Mouse (Mus musculus) embryonic facial prominence, embryonic 15.5 days (tissue): ENCODE results near the gene Gm20431. TPM values are rescaled to one million over a fixed set of nuclear protein-coding genes. Genes with fewer than 3 reads are reported as not detected.
A peak's percentile ranks its signal among the peaks of the same experiment; 100 is the strongest.

Source experiments
- ATAC-seq: fragments of 200-750 bp; cut with Nextera tagmentation; 2 replicates; pipeline ENCODE4 v1.8.0; 2017; ENCODE audit warnings: low read depth, moderate TSS enrichment; ENCODE audit not compliant: insufficient number of reproducible peaks, low FRiP score, low TSS enrichment
- H3K27ac ChIP-seq: fragments of 300-500 bp; sonication (generic); replicated peaks from 2 replicates; pipeline ENCODE4 v1.5.1; 2015; ENCODE audit warnings: mild to moderate bottlenecking, inconsistent platforms
- H3K27me3 ChIP-seq: fragments of 300-500 bp; sonication (generic); 2 replicates; pipeline ENCODE4 v1.6.1; 2015; ENCODE audit warnings: inconsistent platforms
- H3K36me3 ChIP-seq: fragments of 300-500 bp; sonication (generic); 2 replicates; pipeline ENCODE4 v1.6.1; 2015; ENCODE audit warnings: mild to moderate bottlenecking, inconsistent platforms
- H3K4me1 ChIP-seq: fragments of 300-500 bp; sonication (generic); 2 replicates; pipeline ENCODE4 v1.6.1; 2015; ENCODE audit warnings: inconsistent platforms
- H3K4me2 ChIP-seq: fragments of 300-500 bp; sonication (generic); replicated peaks from 2 replicates; pipeline ENCODE4 v1.6.1; 2015; ENCODE audit warnings: mild to moderate bottlenecking, inconsistent platforms
- H3K4me3 ChIP-seq: fragments of 300-500 bp; sonication (generic); replicated peaks from 2 replicates; pipeline ENCODE4 v1.5.1; 2015; ENCODE audit warnings: mild to moderate bottlenecking, inconsistent platforms
- H3K9ac ChIP-seq: fragments of 300-500 bp; sonication (generic); 2 replicates; pipeline ENCODE4 v1.6.1; 2015; ENCODE audit warnings: inconsistent platforms
- H3K9me3 ChIP-seq: fragments of 300-500 bp; sonication (generic); replicated peaks from 2 replicates; pipeline ENCODE4 v1.6.1; 2016; ENCODE audit warnings: inconsistent platforms
- WGBS: fragments of 180-500 bp; shearing (Covaris S2); methylation state at CpG from one replicate; pipeline ENCODE4 v1.1.7; 2015; 5-methylcytosine and 5-hydroxymethylcytosine counted together
- polyA plus RNA-seq: library from polyadenylated mRNA; unstranded; fragments of >200 nt; fragmentation: Nextera tagmentation; extraction: Ambion mirVana; gene quantifications from 2 replicates; pipeline ENCODE4 v1.2.1, GENCODE M21; 2015

Gm20431 gene
- polyA plus RNA-seq, 1 experiment from 2014 or later = 10.0 TPM

GRCm38 (mm10) chr2:167642164-167642563, 19.1 kb downstream of the Gm20431 start:
- Histone ChIP-seq H3K9ac (no peak overlapping the region), H3K4me2 (no peak overlapping the region), H3K4me3 (no peak overlapping the region), H3K27me3 (no peaks in the 10 kb centered on the region), H3K4me1 (no peaks in the 10 kb centered on the region), H3K36me3 (peaks cover 33% of the 10 kb centered on the region), H3K9me3 (no peaks in the 10 kb centered on the region), H3K27ac (no peak overlapping the region)
- no peak for ATAC-seq
- 79% methylated on average over 6 of the region's 6 CpGs for WGBS

GRCm38 (mm10) chr2:167641337-167641736, 20.0 kb downstream of the Gm20431 start:
- no peak overlapping the region for H3K4me3 ChIP-seq
- no peak overlapping the region for H3K4me2 ChIP-seq
- H3K9me3 ChIP-seq = no peaks in the 10 kb centered on the region
- no peaks in the 10 kb centered on the region for H3K4me1 ChIP-seq
- no peak overlapping the region for H3K9ac ChIP-seq
- ATAC-seq = no peak
- H3K27me3 ChIP-seq = no peaks in the 10 kb centered on the region
- WGBS = 51% methylated on average over 8 of the region's 8 CpGs
- peaks cover 31% of the 10 kb centered on the region for H3K36me3 ChIP-seq
- H3K27ac ChIP-seq = no peak overlapping the region

GRCm38 (mm10) chr2:167640279-167640678, 21.0 kb downstream of the Gm20431 start:
- H3K9me3 ChIP-seq = no peaks in the 10 kb centered on the region
- 80% methylated on average over 3 of the region's 3 CpGs for WGBS
- no peak for ATAC-seq

GRCm38 (mm10) chr2:167634865-167635512, 26.3 kb downstream of the Gm20431 start:
- H3K27me3 ChIP-seq = no peaks in the 10 kb centered on the region
- H3K27ac ChIP-seq = 0 out of 2 replicates have a peak overlapping the region, but pooled peaks have one; percentile 31
- H3K36me3 ChIP-seq = no peaks in the 10 kb centered on the region
- peak overlapping the region; percentile 59 for H3K4me2 ChIP-seq
- peaks cover 31% of the 10 kb centered on the region for H3K4me1 ChIP-seq
- H3K9ac ChIP-seq = no peak overlapping the region
- WGBS = 63% methylated on average over 7 of the region's 7 CpGs
- ATAC-seq = no peak
- no peaks in the 10 kb centered on the region for H3K9me3 ChIP-seq
- H3K4me3 ChIP-seq = peak overlapping the region; percentile 39

More at GRCm38 (mm10) chr2:167640279-167640678, 21.0 kb downstream of the Gm20431 start:
- H3K27me3 ChIP-seq = no peaks in the 10 kb centered on the region
- no peak overlapping the region for H3K4me2 ChIP-seq
- no peak overlapping the region for H3K9ac ChIP-seq
- no peak overlapping the region for H3K4me3 ChIP-seq
- no peaks in the 10 kb centered on the region for H3K4me1 ChIP-seq
- H3K27ac ChIP-seq = no peak overlapping the region
- peaks cover 21% of the 10 kb centered on the region for H3K36me3 ChIP-seq

GRCm38 (mm10) chr2:167634338-167634770, 26.9 kb downstream of the Gm20431 start:
- Histone ChIP-seq H3K4me1 (peaks cover 38% of the 10 kb centered on the region), H3K27ac (peak overlapping the region; percentile 83), H3K27me3 (no peaks in the 10 kb centered on the region), H3K36me3 (no peaks in the 10 kb centered on the region), H3K4me3 (peak overlapping the region; percentile 39), H3K9ac (no peak overlapping the region), H3K4me2 (peak overlapping the region; percentile 59), H3K9me3 (no peaks in the 10 kb centered on the region)
- peak; percentile 69 for ATAC-seq
- under 1% methylated on average over 15 of the region's 15 CpGs for WGBS

GRCm38 (mm10) chr2:167633537-167633872, 27.8 kb downstream of the Gm20431 start:
- Histone ChIP-seq H3K4me2 (no peak overlapping the region), H3K4me3 (no peak overlapping the region), H3K27ac (0 out of 2 replicates have a peak overlapping the region, but pooled peaks have one; percentile 83), H3K9ac (no peak overlapping the region), H3K27me3 (no peaks in the 10 kb centered on the region), H3K4me1 (peaks cover 46% of the 10 kb centered on the region), H3K9me3 (no peaks in the 10 kb centered on the region), H3K36me3 (0 out of 2 replicates have a peak, but pooled peaks cover 4% of the 10 kb centered on the region)
- 88% methylated on average over 6 of the region's 6 CpGs for WGBS
- no peak for ATAC-seq

- Histone ChIP-seq H3K27me3 (no peaks in the 10 kb centered on the region), H3K4me1 (peaks cover 52% of the 10 kb centered on the region), H3K4me2 (peak overlapping the region; percentile 75), H3K36me3 (peaks cover 7% of the 10 kb centered on the region; the same call in 1 of the 2 replicates), H3K9ac (peak overlapping the region; percentile 87; the same call in 1 of the 2 replicates), H3K4me3 (peak overlapping the region; percentile 93), H3K9me3 (no peaks in the 10 kb centered on the region), H3K27ac (peak overlapping the region; percentile 88)
- 76% methylated on average over 12 of the region's 12 CpGs for WGBS
- no peak for ATAC-seq
Observed at GRCm38 (mm10) chr2:167632731-167633536, 28.4 kb downstream of the Gm20431 start.

- H3K36me3 ChIP-seq = peaks cover 15% of the 10 kb centered on the region; the same call in 1 of the 2 replicates
- peaks cover 53% of the 10 kb centered on the region for H3K4me1 ChIP-seq
- ATAC-seq = peak; percentile 90
Observed at GRCm38 (mm10) chr2:167631591-167632448, 29.5 kb downstream of the Gm20431 start, which contains the start of gene Ube2v1. TSS of gene Ube2v1 (minus strand) at chr2:167632095.

GRCm38 (mm10) chr2:167631181-167631590, 30.1 kb downstream of the Gm20431 start:
- Histone ChIP-seq H3K9ac (peak overlapping the region; percentile 87), H3K9me3 (no peaks in the 10 kb centered on the region), H3K36me3 (peaks cover 17% of the 10 kb centered on the region; the same call in 1 of the 2 replicates), H3K27me3 (no peaks in the 10 kb centered on the region), H3K4me3 (peak overlapping the region; percentile 93), H3K27ac (peak overlapping the region; percentile 88), H3K4me1 (peaks cover 53% of the 10 kb centered on the region), H3K4me2 (peak overlapping the region; percentile 75)
- WGBS = under 1% methylated on average over 31 of the region's 31 CpGs
- no peak; the same call in 1 of the 2 replicates for ATAC-seq

More at GRCm38 (mm10) chr2:167631591-167632448, 29.5 kb downstream of the Gm20431 start, which contains the start of gene Ube2v1:
- no peaks in the 10 kb centered on the region for H3K9me3 ChIP-seq
- peak within 1 kb of the TSS; percentile 75 for H3K4me2 ChIP-seq
- H3K4me3 ChIP-seq = peak within 1 kb of the TSS; percentile 93
- peak within 1 kb of the TSS; percentile 88 for H3K27ac ChIP-seq
- H3K9ac ChIP-seq = peak within 1 kb of the TSS; percentile 87
- H3K27me3 ChIP-seq = no peaks in the 10 kb centered on the region
- under 1% methylated on average over 81 of the region's 87 CpGs for WGBS

- WGBS = 62% methylated on average over 5 of the region's 5 CpGs
- H3K4me3 ChIP-seq = peak overlapping the region; percentile 93
- H3K4me1 ChIP-seq = peaks cover 58% of the 10 kb centered on the region
- H3K36me3 ChIP-seq = peaks cover 17% of the 10 kb centered on the region; the same call in 1 of the 2 replicates
- no peaks in the 10 kb centered on the region for H3K27me3 ChIP-seq
- no peaks in the 10 kb centered on the region for H3K9me3 ChIP-seq
- no peak for ATAC-seq
- peak overlapping the region; percentile 88 for H3K27ac ChIP-seq
- H3K9ac ChIP-seq = peak overlapping the region; percentile 87; the same call in 1 of the 2 replicates
- peak overlapping the region; percentile 75 for H3K4me2 ChIP-seq
Observed at GRCm38 (mm10) chr2:167630421-167630820, 30.9 kb downstream of the Gm20431 start.
